In the genomic region with DNA sequence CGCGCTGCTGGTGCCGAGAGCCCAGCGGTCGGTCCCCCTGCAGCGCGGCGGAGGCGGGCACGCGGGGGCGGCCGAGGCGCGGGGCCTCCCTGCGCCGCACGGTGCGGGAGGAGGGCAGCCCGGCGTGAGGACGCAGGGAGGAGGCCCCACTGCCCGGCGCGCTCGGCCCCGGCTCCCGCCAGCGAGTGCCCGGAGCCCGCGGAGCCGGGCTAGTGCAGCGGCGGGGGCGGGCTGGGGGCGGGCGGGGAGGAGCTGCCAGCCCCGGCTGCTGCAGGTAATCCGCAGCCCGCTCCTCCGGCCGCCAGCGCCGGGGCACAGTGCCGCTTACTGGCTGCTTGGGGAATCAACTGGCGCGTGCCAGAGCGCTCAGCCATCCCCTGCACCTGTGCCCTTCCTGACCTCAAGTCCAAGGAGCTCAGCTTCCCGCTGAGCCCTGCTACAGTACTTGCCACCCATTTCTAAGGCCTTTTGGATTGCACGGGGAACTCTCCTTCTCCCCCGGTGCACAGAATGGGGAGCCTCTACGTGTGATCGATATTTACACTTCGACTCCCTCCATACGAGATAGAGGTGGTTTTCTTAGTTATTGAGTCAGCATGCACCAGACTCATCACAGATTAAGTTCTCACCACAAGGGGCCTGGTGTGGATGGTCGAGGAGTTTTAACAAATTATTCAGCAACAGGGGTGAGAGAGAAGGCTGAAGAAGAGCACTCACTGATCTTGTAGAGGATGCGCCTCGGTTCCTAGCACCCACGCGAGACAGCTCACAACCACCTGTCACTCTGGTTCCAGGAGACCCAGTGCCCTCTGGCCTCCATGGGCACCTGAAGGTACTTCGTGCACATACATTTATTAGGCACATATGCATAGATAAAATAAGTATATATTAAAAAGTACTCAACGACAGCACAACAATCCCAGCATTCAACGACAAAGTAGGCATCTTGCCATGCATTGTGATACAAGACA, we compare ENCODE assay signal across 8 mouse cellular contexts. TPM values are rescaled to one million over a fixed set of nuclear protein-coding genes. Genes with fewer than 3 reads are reported as not detected.
A peak's percentile ranks its signal among the peaks of the same experiment; 100 is the strongest.
DNase-seq lines count a peak whose midpoint lies in the region; ATAC-seq and TF ChIP-seq lines count a peak whose summit lies in the region.

TSS of gene Ryr2 (minus strand) at position 284 of the 971 bp plus-strand sequence.

- 12% methylated on average over 35 of the region's 64 CpGs for WGBS in forebrain, embryonic 16.5 days
- WGBS in liver, postnatal 0 days (ENCODE audit: insufficient replicate concordance): 16% methylated on average over 29 of the region's 64 CpGs
- 7% methylated on average over 63 of the region's 64 CpGs for WGBS in olfactory bulb, adult 2 months

- no peak for TF ChIP-seq POLR2A in olfactory bulb, adult 2 months (IDR thresholded peaks at IDR 0.05; ENCODE audit: insufficient read depth, low read depth, low read length)

- peak within 1 kb of the TSS; percentile 69 for H3K9ac ChIP-seq in forebrain, embryonic 16.5 days (replicated peaks; ENCODE audit: low read depth, low read length)
- H3K9ac ChIP-seq in liver, postnatal 0 days (replicated peaks): no peak within 1 kb of the TSS

- peak; percentile 66 for DNase-seq in Muller cell, postnatal 12 days (ENCODE audit: inconsistent ontology term)
- DNase-seq in cerebellum, adult 18-20 months: peak; percentile 88 to 93
- peak; percentile 60 to 70 for DNase-seq in layer of hippocampus, adult 2 months (ENCODE audit: low spot score in 2 of 2)
- peak; percentile 56 for DNase-seq in liver, postnatal 0 days
- peak; percentile 53 for DNase-seq in thymus, postnatal 14 days

- H3K4me1 ChIP-seq in forebrain, embryonic 16.5 days (replicated peaks; ENCODE audit: control insufficient read depth, insufficient read depth, low read length): peaks cover 11% of the 10 kb centered on the region
- H3K4me1 ChIP-seq in liver, postnatal 0 days (ENCODE audit: insufficient read depth): no peaks in the 10 kb centered on the region
- peaks cover 8% of the 10 kb centered on the region for H3K4me1 ChIP-seq in olfactory bulb, adult 2 months (ENCODE audit: control insufficient read depth, insufficient read depth, low read length)

- peak within 1 kb of the TSS; percentile 42; the same call in 1 of the 2 replicates for H3K27ac ChIP-seq in forebrain, embryonic 16.5 days (ENCODE audit: low read length)
- H3K27ac ChIP-seq in layer of hippocampus, adult 2 months: peak within 1 kb of the TSS; percentile 99
- no peak within 1 kb of the TSS for H3K27ac ChIP-seq in liver, postnatal 0 days (ENCODE audit: low read depth)
- H3K27ac ChIP-seq in olfactory bulb, adult 2 months (ENCODE audit: insufficient read depth, low read depth, low read length): peak within 1 kb of the TSS; percentile 83

- peak; percentile 88 for ATAC-seq in forebrain, embryonic 16.5 days
- ATAC-seq in hematopoietic stem cell, adult 5-6 weeks (replicated peaks in 1 of 2; ENCODE audit: insufficient read depth in 1 of 2, low FRiP score in 2 of 2, low TSS enrichment in 1 of 2, low read depth in 1 of 2, poor library complexity in 2 of 2, severe bottlenecking in 2 of 2): peak; percentile 69 to 79
- peak; percentile 73 for ATAC-seq in liver, postnatal 0 days

- TF ChIP-seq EP300 in liver, postnatal 0 days (IDR thresholded peaks at IDR 0.05; ENCODE audit: low read depth): no peak

- H3K9me3 ChIP-seq in forebrain, embryonic 16.5 days (ENCODE audit: control insufficient read depth, low read length): no peaks in the 10 kb centered on the region
- no peaks in the 10 kb centered on the region for H3K9me3 ChIP-seq in liver, postnatal 0 days (ENCODE audit: low read length)

- H3K4me3 ChIP-seq in forebrain, embryonic 16.5 days (replicated peaks; ENCODE audit: low read length): peak within 1 kb of the TSS; percentile 73
- H3K4me3 ChIP-seq in layer of hippocampus, adult 2 months: peak within 1 kb of the TSS; percentile 67
- peak within 1 kb of the TSS; percentile 46 for H3K4me3 ChIP-seq in liver, postnatal 0 days (ENCODE audit: low read depth, low read length)
- peak within 1 kb of the TSS; percentile 73 for H3K4me3 ChIP-seq in olfactory bulb, adult 2 months (ENCODE audit: insufficient read depth, low read depth, low read length)

- TF ChIP-seq CTCF in layer of hippocampus, adult 2 months (conservative IDR thresholded peaks at IDR 0.05): peak; percentile 89
- peak; percentile 61 for TF ChIP-seq CTCF in liver, postnatal 0 days (IDR thresholded peaks at IDR 0.05; ENCODE audit: low read depth)
- TF ChIP-seq CTCF in olfactory bulb, adult 2 months (IDR thresholded peaks at IDR 0.05; ENCODE audit: insufficient read depth, low read depth, low read length): peak; percentile 72; the same call in 1 of the 2 replicates

- H3K36me3 ChIP-seq in forebrain, embryonic 16.5 days (ENCODE audit: control insufficient read depth, insufficient read depth): no peaks in the 10 kb centered on the region
- H3K36me3 ChIP-seq in liver, postnatal 0 days (replicated peaks; ENCODE audit: insufficient read depth, low read length): no peaks in the 10 kb centered on the region

- H3K4me2 ChIP-seq in forebrain, embryonic 16.5 days (ENCODE audit: low read length): peak within 1 kb of the TSS; percentile 96
- H3K4me2 ChIP-seq in liver, postnatal 0 days (ENCODE audit: low read depth, low read length): peak within 1 kb of the TSS; percentile 75

- H3K27me3 ChIP-seq in forebrain, embryonic 16.5 days (replicated peaks; ENCODE audit: control insufficient read depth, insufficient read depth, low read length): peaks cover 14% of the 10 kb centered on the region
- H3K27me3 ChIP-seq in liver, postnatal 0 days (ENCODE audit: insufficient read depth, low read length): peaks cover 35% of the 10 kb centered on the region

RNA-seq across cellular contexts. Expression of gene Ryr2, which starts in this region (rescaled TPM):
- 0.93 and 2.2 TPM in 2 replicates for polyA plus RNA-seq in forebrain, embryonic 16.5 days (2015; fragmentation: Nextera tagmentation; extraction: Ambion mirVana)
- total RNA-seq in hematopoietic stem cell, adult 5-6 weeks (2017): not detected in 2 replicates
- total RNA-seq in layer of hippocampus, adult 2 months (2021): 100 to 1,000 TPM; 251 to 264 TPM
- polyA plus RNA-seq in liver, postnatal 0 days (2015; fragmentation: Nextera tagmentation; extraction: Ambion mirVana): 0.12 and 0.16 TPM in 2 replicates
- 51.1 and 196 TPM in 2 replicates for polyA plus RNA-seq in olfactory bulb, adult 2 months (2012; ENCODE audit: insufficient read depth, insufficient read length, low replicate concordance, missing spikeins)

Comparison
In these comparisons a context has a peak if more than half of its experiments do, and no peak if none do; other contexts are left out.
1. RNA of gene Ryr2 (total RNA-seq): 251 to 264 TPM in layer of hippocampus, adult 2 months; not detected in hematopoietic stem cell, adult 5-6 weeks; every median in the first group is over 100 times any median in the second.
2. RNA of gene Ryr2 (polyA plus RNA-seq): 51.1 to 196 TPM in olfactory bulb, adult 2 months; 0.93 to 2.2 TPM in forebrain, embryonic 16.5 days and 0.12 to 0.16 TPM in liver, postnatal 0 days; every median in the first group is over 10 times any median in the second.
3. Peak in ATAC-seq in hematopoietic stem cell, adult 5-6 weeks; RNA of the gene not detected or under 1 TPM.
4. Peak in DNase-seq, ATAC-seq, H3K4me3 ChIP-seq and H3K4me2 ChIP-seq in liver, postnatal 0 days; RNA of the gene not detected or under 1 TPM.
5. Peak in every context shown above with its lines, with median percentiles within 50 percentile points of each other: DNase-seq, ATAC-seq, H3K4me3 ChIP-seq and CTCF ChIP-seq.